16 mouse cellular contexts compared by ENCODE assay signal in genomic region chr12:32617031-32617430, GRCm38 (mm10).
"Had no signal": no experiment of that assay in that cellular context is flagged by ENCODE, and none has a peak within 500 bp of the region (broad histone marks: within the 10 kb centered on the region; RNA-seq: fewer than 3 reads in every experiment).

No protein-coding gene starts in this region.

- H3K4me2 ChIP-seq: liver, embryonic 15.5 days; lung, embryonic 15.5 days; midbrain, embryonic 11.5 days; midbrain, embryonic 13.5 days; midbrain, embryonic 15.5 days; neural tube, embryonic 12.5 days; stomach, embryonic 15.5 days had no signal

- H3K27ac ChIP-seq: liver, embryonic 15.5 days; lung, embryonic 15.5 days; macrophage; midbrain, embryonic 13.5 days; midbrain, embryonic 15.5 days; neural tube, embryonic 12.5 days; stomach, embryonic 15.5 days; stomach, postnatal 0 days had no signal

- H3K9me3 ChIP-seq: liver, embryonic 15.5 days; lung, embryonic 15.5 days; midbrain, embryonic 13.5 days; neural tube, embryonic 12.5 days; stomach, embryonic 15.5 days had no signal

- H3K4me1 ChIP-seq: liver, embryonic 15.5 days; lung, embryonic 15.5 days; megakaryocyte, embryonic 14.5 days; midbrain, embryonic 13.5 days; midbrain, embryonic 15.5 days; neural tube, embryonic 12.5 days; stomach, embryonic 15.5 days had no signal

- ATAC-seq: liver, postnatal 0 days; midbrain, embryonic 13.5 days; midbrain, embryonic 15.5 days had no signal

- H3K9ac ChIP-seq: liver, embryonic 15.5 days; liver, postnatal 0 days; lung, embryonic 15.5 days; midbrain, embryonic 13.5 days; midbrain, embryonic 15.5 days; neural tube, embryonic 12.5 days; stomach, embryonic 15.5 days had no signal

- DNase-seq: liver, postnatal 0 days; lung, adult 2 months; right cerebral cortex, postnatal 14 days; thymus, adult 2 months; thymus, postnatal 25 days; thymus, postnatal 4 days had no signal

- H3K4me3 ChIP-seq: liver, embryonic 15.5 days; lung, embryonic 15.5 days; megakaryocyte, embryonic 14.5 days; midbrain, embryonic 13.5 days; midbrain, embryonic 15.5 days; neural tube, embryonic 12.5 days; stomach, embryonic 15.5 days had no signal

- H3K27me3 ChIP-seq: liver, embryonic 15.5 days; lung, embryonic 15.5 days; midbrain, embryonic 13.5 days; midbrain, embryonic 15.5 days; neural tube, embryonic 12.5 days; stomach, embryonic 15.5 days had no signal

- H3K36me3 ChIP-seq: liver, embryonic 15.5 days; lung, embryonic 15.5 days; midbrain, embryonic 13.5 days; midbrain, embryonic 15.5 days; neural tube, embryonic 12.5 days; stomach, embryonic 15.5 days had no signal
